Mouse (Mus musculus) urinary bladder, postnatal 4 days (tissue): Measurements from ENCODE around the gene Unc13a.
"Not testable (repeated sequence)": the region's sequence is repeated elsewhere in the genome, so short reads cannot be mapped to it uniquely, and the experiment has no call there.

Experiments used
- DNase-seq, 2 experiments: peaks; one replicate each; pipeline ENCODE4 v3.0.0; 2021 to 2022; ENCODE audit warnings: low spot score in 2 of 2

Unc13a gene

DNA sequence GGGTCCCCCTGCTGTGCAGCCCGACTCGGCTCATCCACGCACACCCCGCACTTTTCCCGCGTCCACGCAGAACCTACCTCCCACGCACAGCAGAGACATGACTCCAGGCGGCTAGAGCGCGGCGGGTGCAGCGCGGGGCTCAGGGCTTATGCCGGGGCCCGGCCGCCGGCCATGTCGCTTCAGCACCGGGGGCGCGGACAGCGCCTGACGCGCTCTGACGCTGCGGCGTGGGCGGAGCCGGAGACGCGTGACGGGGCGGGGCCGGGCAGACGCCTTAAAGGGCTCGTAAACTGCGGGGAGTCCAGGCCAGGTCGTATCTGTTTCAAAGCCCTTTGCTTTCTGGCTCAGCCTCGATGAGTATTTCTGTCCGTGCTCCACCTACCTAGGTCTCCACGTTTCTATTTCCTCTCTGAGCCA lies at the start of gene Unc13a:
Gene Unc13a (minus strand): TSS at position 209 of the 417 bp plus-strand sequence.
- peak; percentile 82 to 93 for DNase-seq

- DNase-seq: no peak
These were observed 48.4 kb upstream of the Unc13a start for GRCm38 (mm10) chr8:71719928-71720457.

- no peak for DNase-seq
These were observed 47.7 kb upstream of the Unc13a start for GRCm38 (mm10) chr8:71719218-71719617.

DNA sequence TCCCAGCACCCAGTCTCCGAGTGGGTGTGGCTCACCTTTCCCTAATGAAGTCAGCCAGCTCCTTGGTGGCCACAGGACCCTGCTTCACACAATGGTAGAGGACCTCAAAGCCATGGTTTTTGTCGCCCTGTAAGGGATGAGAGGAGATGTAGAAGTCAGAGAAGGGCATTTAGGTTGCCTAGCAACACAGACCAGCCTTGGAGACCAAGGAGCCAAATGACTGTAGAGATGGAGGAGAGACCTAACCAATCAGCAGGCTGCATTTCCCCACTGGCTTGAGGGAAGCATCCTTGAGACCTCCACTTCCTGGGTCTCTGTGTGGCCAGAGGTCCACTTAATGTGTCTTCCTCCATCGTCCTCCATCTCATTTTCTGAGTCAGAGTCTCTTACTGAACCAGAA lies 46.7 kb upstream of the Unc13a start:
- no peak for DNase-seq

GRCm38 (mm10) chr8:71717096-71717495 lies 45.5 kb upstream of the Unc13a start:
- DNase-seq: no peak

DNA sequence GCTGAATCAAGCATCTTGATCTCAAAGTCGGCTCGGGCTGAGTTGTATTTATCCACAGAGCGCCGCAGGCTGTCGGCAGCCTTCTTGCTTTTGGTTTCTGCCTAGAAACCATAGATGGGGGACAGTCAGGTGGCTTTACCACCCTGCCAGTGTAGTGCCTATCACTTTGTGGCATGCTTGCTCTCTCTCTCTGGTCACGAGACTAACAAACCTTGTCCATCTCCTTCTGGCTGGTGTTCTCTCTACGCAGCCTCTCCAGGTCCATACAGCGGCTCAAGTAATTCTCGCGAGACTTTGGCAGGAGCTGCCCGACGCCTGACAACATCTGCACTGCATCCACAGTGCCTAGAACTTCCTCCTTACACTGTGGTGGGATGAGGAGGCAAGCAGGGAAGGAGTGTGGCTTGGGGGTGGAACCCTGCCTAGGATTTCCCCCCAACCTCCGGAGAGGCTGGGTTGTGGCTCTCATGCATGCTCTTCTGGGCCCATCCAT lies 45.0 kb upstream of the Unc13a start:
- no peak for DNase-seq

GRCm38 (mm10) chr8:71715531-71715930 lies 44.0 kb upstream of the Unc13a start:
- DNase-seq: no peak

DNA sequence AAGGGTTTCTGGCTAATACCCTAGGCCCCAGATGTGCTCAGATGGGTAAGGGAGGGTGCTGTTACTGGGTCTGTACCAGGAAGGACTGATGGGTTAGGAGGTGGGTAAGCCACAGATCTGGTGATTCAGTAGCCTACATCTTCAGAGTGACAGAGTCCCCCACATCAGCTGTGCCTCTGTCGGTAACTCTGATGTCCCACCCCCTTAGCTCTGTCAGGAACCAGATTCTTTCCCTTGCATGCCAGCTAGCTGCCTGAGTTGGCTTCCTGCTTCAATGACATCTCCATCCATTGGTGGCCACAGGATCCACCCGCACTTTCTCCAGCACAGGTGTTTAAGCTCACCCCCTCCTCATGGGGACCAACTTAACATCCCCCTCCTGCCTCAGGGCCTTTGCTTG lies 40.0 kb upstream of the Unc13a start:
- DNase-seq: no peak

- peak; percentile 60 to 88 for DNase-seq
These were observed 38.4 kb upstream of the Unc13a start for GRCm38 (mm10) chr8:71709800-71710446.

GRCm38 (mm10) chr8:71709134-71709799 lies 37.7 kb upstream of the Unc13a start:
- no peak for DNase-seq

- DNase-seq: no peak
These were observed 36.3 kb upstream of the Unc13a start for GRCm38 (mm10) chr8:71707874-71708273.

DNA sequence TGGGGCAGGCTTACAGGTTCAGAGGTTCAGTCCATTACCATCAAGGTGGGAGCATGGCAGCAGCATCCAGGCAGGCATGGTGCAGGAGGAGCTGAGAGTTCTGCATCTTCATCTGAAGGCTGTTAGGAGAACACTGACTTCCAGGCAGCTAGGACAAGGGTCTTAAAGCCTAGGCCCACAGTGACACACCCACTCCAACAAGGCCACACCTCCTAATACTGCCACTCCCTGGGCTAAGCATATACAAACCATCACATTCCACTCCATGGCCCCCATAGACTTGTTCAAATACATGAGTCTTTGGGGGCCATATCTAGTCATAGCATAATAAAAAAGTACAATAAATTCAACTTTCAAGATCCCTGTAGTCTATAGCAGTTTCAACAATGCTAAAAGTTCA lies 31.8 kb upstream of the Unc13a start:
- DNase-seq: not testable (repeated sequence)

DNA sequence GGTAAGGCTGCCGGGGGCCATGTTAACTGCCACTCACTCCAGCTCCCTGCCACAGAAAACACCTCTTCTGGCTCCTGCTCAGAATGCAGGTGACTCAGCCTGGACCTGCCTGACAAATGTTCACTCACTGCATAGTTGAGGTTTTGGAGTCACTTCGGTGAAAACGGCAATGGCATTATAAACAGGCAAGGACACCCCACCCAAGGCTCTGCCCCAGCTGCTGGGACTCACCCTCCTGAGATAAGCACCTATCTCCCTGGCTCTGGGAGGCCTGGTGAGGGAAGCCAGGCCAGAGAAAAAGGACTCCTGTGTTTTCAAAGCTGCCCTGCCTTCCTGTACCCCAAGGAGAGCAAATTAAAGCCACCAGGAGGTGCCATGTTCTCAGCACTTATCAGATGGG lies 31.4 kb upstream of the Unc13a start:
- DNase-seq: no peak

GRCm38 (mm10) chr8:71702087-71702432 lies 30.5 kb upstream of the Unc13a start:
- DNase-seq: no peak

- no peak for DNase-seq
These were observed 30.0 kb upstream of the Unc13a start, which contains the start of gene B3gnt3 for GRCm38 (mm10) chr8:71701414-71702086. Gene B3gnt3 (minus strand): TSS chr8:71701789.

- no peak for DNase-seq
These were observed 29.1 kb upstream of the Unc13a start for GRCm38 (mm10) chr8:71700493-71701269.

- DNase-seq: not testable (repeated sequence)
These were observed 23.9 kb upstream of the Unc13a start for GRCm38 (mm10) chr8:71695456-71695855.

- DNase-seq: no peak
These were observed 21.8 kb upstream of the Unc13a start for GRCm38 (mm10) chr8:71693166-71694041.

- DNase-seq: no peak
These were observed 21.0 kb upstream of the Unc13a start for GRCm38 (mm10) chr8:71692509-71692908.

DNA sequence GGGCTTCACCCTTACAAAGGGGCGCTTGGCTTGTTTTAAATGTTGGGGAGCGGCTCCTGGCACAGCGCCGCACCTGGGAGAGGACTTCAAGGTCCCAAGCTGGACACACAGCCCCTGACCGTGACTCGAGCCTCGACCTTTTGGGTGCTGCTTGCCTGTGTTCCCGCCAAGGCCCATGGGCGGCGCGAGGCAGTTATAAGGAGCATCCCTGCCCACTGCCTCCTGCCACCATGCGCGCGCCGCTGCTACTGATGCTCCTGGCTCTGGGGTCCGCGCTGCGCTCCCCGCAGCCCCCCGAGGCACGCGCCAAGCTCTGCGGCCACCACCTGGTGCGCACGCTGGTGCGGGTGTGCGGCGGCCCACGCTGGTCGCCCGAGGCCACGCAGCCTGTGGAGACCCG lies 17.5 kb upstream of the Unc13a start, which contains the start of gene Insl3:
Gene Insl3 (plus strand): TSS at position 187 of the 400 bp plus-strand sequence.
- DNase-seq: no peak

- no peak for DNase-seq
These were observed 16.1 kb upstream of the Unc13a start for GRCm38 (mm10) chr8:71687616-71688015.
